Mouse (Mus musculus) liver, embryonic 14.5 days (tissue): Measurements from ENCODE around the gene Afg1l. TPM values are rescaled to one million over a fixed set of nuclear protein-coding genes. Genes with fewer than 3 reads are reported as not detected.

ENCODE experiments used
- ATAC-seq: fragments of 200-750 bp; cut with Nextera tagmentation; 2 replicates; pipeline ENCODE4 v1.8.0; 2017; ENCODE audit warnings: moderate number of reproducible peaks, mild to moderate bottlenecking, moderate library complexity; ENCODE audit not compliant: insufficient read depth
- DNase-seq, 3 experiments: peaks; one replicate each; pipeline ENCODE4 v3.0.0-alpha.2; 2012 to 2013; ENCODE audit warnings: low read depth in 3 of 3, low spot score in 3 of 3
- H3K27ac ChIP-seq: fragments of 300-500 bp; sonication (generic); 2 replicates; pipeline ENCODE4 v1.5.1; 2014; ENCODE audit warnings: moderate library complexity, mild to moderate bottlenecking, control low read depth, inconsistent platforms
- H3K27me3 ChIP-seq: fragments of 300-500 bp; sonication (generic); 2 replicates; pipeline ENCODE4 v1.6.1; 2014; ENCODE audit warnings: mild to moderate bottlenecking, low read length, moderate library complexity; ENCODE audit not compliant: control insufficient read depth, insufficient read depth
- H3K36me3 ChIP-seq: fragments of 300-500 bp; sonication (generic); replicated peaks from 2 replicates; pipeline ENCODE4 v1.6.1; 2014; ENCODE audit warnings: low read depth; ENCODE audit not compliant: control insufficient read depth, insufficient read depth
- H3K4me1 ChIP-seq, 2 experiments: fragments of 200-500 bp in 1 of 2; fragments of 300-500 bp in 1 of 2; sonication (generic) in 1 of 2; replicated peaks; 2 replicates each; pipeline ENCODE4 v1.6.1; 2012 to 2014; ENCODE audit warnings: antibody characterized with exemption in 1 of 2, inconsistent platforms in 1 of 2, low read length in 1 of 2; ENCODE audit not compliant: control insufficient read depth in 2 of 2, insufficient read depth in 2 of 2
- H3K4me2 ChIP-seq: fragments of 300-500 bp; sonication (generic); 2 replicates; pipeline ENCODE4 v1.6.1; 2014; ENCODE audit warnings: low read depth, mild to moderate bottlenecking, control low read depth, moderate library complexity
- H3K4me3 ChIP-seq, 2 experiments: fragments of 200-500 bp in 1 of 2; fragments of 300-500 bp in 1 of 2; sonication (generic) in 1 of 2; 2 replicates each; pipeline ENCODE4 v1.5.1; 2012 to 2014; ENCODE audit warnings: low read depth in 2 of 2, low read length in 2 of 2, mild to moderate bottlenecking in 2 of 2, control low read depth in 1 of 2, inconsistent platforms in 1 of 2, moderate library complexity in 1 of 2; ENCODE audit not compliant: insufficient read depth in 1 of 2
- H3K9ac ChIP-seq: fragments of 300-500 bp; sonication (generic); replicated peaks from 2 replicates; pipeline ENCODE4 v1.6.1; 2014; ENCODE audit warnings: mild to moderate bottlenecking, control low read depth, moderate library complexity
- H3K9me3 ChIP-seq: fragments of 300-500 bp; sonication (generic); 2 replicates; pipeline ENCODE4 v1.6.1; 2016; ENCODE audit warnings: low read length, mixed read lengths; ENCODE audit not compliant: control insufficient read depth
- CTCF ChIP-seq: IDR thresholded peaks from 2 replicates; pipeline ENCODE4 v1.5.1; 2016; ENCODE audit warnings: antibody characterized with exemption, low read depth, control low read depth
- EP300 ChIP-seq: IDR thresholded peaks from 2 replicates; pipeline ENCODE4 v1.6.1; 2016; ENCODE audit warnings: antibody characterized with exemption, low read depth
- WGBS: fragments of 180-500 bp; shearing (Covaris S2); extraction: QIAGEN DNeasy Blood & Tissue Kit; methylation state at CpG from one replicate; pipeline ENCODE4 v1.1.7; 2014; ENCODE audit not compliant: insufficient replicate concordance; 5-methylcytosine and 5-hydroxymethylcytosine counted together
- polyA plus RNA-seq, 2 experiments: library from polyadenylated mRNA; depleted of rRNA in 1 of 2; stranded (reverse) in 1 of 2; unstranded in 1 of 2; fragments of >200 nt; fragmentation: Nextera tagmentation in 1 of 2; extraction: Ambion mirVana in 1 of 2; gene quantifications; 2 replicates each; pipeline versions ENCODE4 v1.2.1 to v1.2.3; 2012 to 2014

Afg1l gene
- polyA plus RNA-seq, 2 experiments: 1.8 to 2.2 TPM

DNA sequence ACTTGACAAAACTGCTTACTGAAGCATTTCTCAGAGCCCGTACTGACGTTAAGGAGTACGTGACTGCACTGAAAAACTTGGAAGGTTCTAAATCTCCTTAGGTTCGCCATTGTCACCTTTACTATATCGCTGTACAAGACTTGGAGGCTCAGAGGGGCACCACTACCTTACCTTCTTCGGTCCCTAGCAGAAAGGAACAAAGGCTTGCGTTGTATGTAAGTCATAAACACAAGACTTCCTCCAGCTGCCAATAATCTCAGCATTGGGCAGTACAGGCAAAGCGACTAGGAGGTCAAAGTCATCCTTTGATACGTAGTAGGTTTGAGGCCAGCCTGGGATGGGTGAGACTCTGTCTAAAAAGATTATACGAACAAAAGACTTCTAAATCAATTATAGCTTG, 153.1 kb downstream of the Afg1l start:
- WGBS: 76% methylated on average over 10 of the region's 10 CpGs
- DNase-seq (no peak), ATAC-seq (no peak)
- H3K36me3 ChIP-seq: no peaks in the 10 kb centered on the region
- no peak overlapping the region for H3K9ac ChIP-seq
- no peaks in the 10 kb centered on the region for H3K27me3 ChIP-seq
- H3K9me3 ChIP-seq: no peaks in the 10 kb centered on the region
- no peak overlapping the region for H3K4me2 ChIP-seq
- no peak overlapping the region for H3K27ac ChIP-seq
- no peak overlapping the region for H3K4me3 ChIP-seq
- no peaks in the 10 kb centered on the region for H3K4me1 ChIP-seq
- no peak for TF ChIP-seq EP300
- TF ChIP-seq CTCF: no peak

GRCm38 (mm10) chr10:42323978-42324377, 154.4 kb downstream of the Afg1l start:
- ATAC-seq (no peak), DNase-seq (no peak)
- TF ChIP-seq CTCF (no peak), EP300 (no peak)
- H3K36me3 ChIP-seq: no peaks in the 10 kb centered on the region
- H3K4me2 ChIP-seq: no peak overlapping the region
- H3K27ac ChIP-seq: no peak overlapping the region
- no peak overlapping the region for H3K9ac ChIP-seq
- no peak overlapping the region for H3K4me3 ChIP-seq
- H3K4me1 ChIP-seq: no peaks in the 10 kb centered on the region
- H3K27me3 ChIP-seq: no peaks in the 10 kb centered on the region
- no peaks in the 10 kb centered on the region for H3K9me3 ChIP-seq

DNA sequence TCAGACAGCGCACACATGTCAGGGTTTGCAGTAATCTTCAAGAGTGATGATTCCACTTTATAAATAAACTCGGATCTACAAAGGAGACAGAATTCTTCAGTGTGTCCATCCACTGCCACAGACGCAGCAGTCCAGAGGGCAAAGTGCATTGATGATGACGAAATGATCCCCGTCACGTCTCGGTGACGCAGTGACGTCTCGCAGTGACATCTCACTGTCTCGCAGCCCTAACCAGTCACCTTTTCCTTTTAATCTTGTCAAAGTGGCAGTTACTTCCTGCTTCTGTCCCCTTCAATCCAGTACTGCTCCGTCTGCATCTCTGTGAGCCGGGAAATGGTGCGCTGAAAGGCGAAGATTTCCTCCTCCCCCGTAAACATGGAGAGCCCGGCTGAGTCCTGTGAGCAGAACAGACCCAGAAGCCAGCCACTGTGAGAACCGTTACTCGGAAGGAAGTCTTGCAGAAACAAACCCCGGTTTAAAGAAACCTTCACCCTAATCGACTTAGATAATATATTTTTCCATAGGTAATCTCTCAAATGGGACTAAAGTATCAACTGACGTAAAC, 165.1 kb downstream of the Afg1l start:
- Histone ChIP-seq H3K9me3 (no peaks in the 10 kb centered on the region), H3K4me2 (no peak overlapping the region), H3K9ac (no peak overlapping the region), H3K36me3 (no peaks in the 10 kb centered on the region), H3K27ac (no peak overlapping the region), H3K27me3 (no peaks in the 10 kb centered on the region), H3K4me1 (no peaks in the 10 kb centered on the region), H3K4me3 (no peak overlapping the region)
- 54% methylated on average over 22 of the region's 22 CpGs for WGBS
- ATAC-seq (no peak), DNase-seq (no peak)
- no peak for TF ChIP-seq EP300
- no peak for TF ChIP-seq CTCF

GRCm38 (mm10) chr10:42312557-42312956, 165.8 kb downstream of the Afg1l start:
- Histone ChIP-seq H3K4me2 (no peak overlapping the region), H3K27ac (no peak overlapping the region), H3K27me3 (no peaks in the 10 kb centered on the region), H3K4me3 (no peak overlapping the region), H3K4me1 (no peaks in the 10 kb centered on the region), H3K9ac (no peak overlapping the region), H3K9me3 (no peaks in the 10 kb centered on the region), H3K36me3 (no peaks in the 10 kb centered on the region)
- no peak for DNase-seq
- ATAC-seq: no peak
- WGBS: 53% methylated on average over 1 of the region's 1 CpGs
- TF ChIP-seq CTCF (no peak), EP300 (no peak)

DNA sequence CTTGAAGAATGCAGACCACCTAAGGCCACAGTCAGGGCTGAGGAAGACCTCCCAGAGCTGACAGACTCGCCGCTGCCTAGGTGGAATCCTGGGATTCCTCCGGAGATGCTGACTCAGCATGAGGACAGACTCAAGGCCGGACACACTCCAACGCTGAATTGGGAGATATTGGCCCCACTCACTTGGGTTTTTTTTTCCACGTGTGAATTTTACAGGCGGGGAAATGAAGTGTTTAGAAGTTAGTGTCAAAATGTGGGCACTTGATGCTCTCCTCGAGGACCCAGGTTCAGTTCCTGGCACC, 169.7 kb downstream of the Afg1l start:
- no peak for ATAC-seq
- no peak for DNase-seq
- H3K4me2 ChIP-seq: peak overlapping the region; percentile 49
- H3K4me3 ChIP-seq: no peak overlapping the region
- H3K9me3 ChIP-seq: no peaks in the 10 kb centered on the region
- no peaks in the 10 kb centered on the region for H3K27me3 ChIP-seq
- TF ChIP-seq CTCF (no peak), EP300 (no peak)
- 40% methylated on average over 8 of the region's 8 CpGs for WGBS
- no peaks in the 10 kb centered on the region for H3K36me3 ChIP-seq
- H3K9ac ChIP-seq: no peak overlapping the region
- no peaks in the 10 kb centered on the region for H3K4me1 ChIP-seq
- no peak overlapping the region for H3K27ac ChIP-seq
